Mouse (Mus musculus): ENCODE data around the gene Soga3. TPM values are rescaled to one million over a fixed set of nuclear protein-coding genes. Genes with fewer than 3 reads are reported as not detected.

The Soga3 gene
- total and polyA plus RNA-seq, 3 experiments, result not detected

DNA sequence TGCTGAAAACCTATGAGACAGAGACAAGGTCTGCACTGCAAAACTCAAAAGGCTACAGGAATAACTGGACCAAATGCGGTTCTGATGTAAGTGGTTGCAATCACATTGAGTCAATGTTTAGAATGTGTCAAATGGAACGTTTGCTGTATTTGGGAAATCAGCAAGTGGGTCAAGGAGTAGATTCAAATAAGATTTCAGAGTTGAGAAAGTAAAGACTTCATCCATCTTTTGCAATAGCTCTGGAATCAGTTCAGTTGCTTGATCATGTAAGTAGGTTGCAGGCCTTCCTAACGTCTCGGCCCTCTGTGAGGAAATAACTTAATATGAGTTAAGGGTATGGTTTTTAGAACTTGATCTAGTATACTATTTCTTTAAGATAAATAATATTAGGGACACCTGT lies 81.7 kb downstream of the Soga3 start:
- no peaks in the 10 kb centered on the region for H3K27me3 ChIP-seq (replicated peaks)
- no peaks in the 10 kb centered on the region for H3K4me1 ChIP-seq (ENCODE audit: control insufficient read depth in 1 of 2, insufficient read depth in 2 of 2)
- no peak overlapping the region for H3K4me3 ChIP-seq (replicated peaks in 1 of 3; ENCODE audit: low read depth in 2 of 3, low read length in 2 of 3, poor library complexity in 1 of 3)
- dilution Hi-C loops (cut with MboI; ENCODE audit: extremely low pct_ligation_motif_present, extremely low pct_unique_long_range_greater_than_20kb, low sequenced_read_pairs) (no loop called here), in situ Hi-C loops (cut with MboI; ENCODE audit: low pct_ligation_motif_present, low pct_unique_long_range_greater_than_20kb, low sequenced_read_pairs) (no loop called here)
- no peaks in the 10 kb centered on the region for H3K36me3 ChIP-seq (replicated peaks in 1 of 2; ENCODE audit: control insufficient read depth in 1 of 2, insufficient read depth in 1 of 2, low read length in 1 of 2)
- no peak overlapping the region for H3K9ac ChIP-seq (ENCODE audit: insufficient read depth, low read depth)
- DNase-seq (ENCODE audit: extremely low read depth), result no peak
- no peaks in the 10 kb centered on the region for H3K79me2 ChIP-seq (replicated peaks; ENCODE audit: control insufficient read depth, extremely low read depth, insufficient read depth, poor library complexity, severe bottlenecking)
- H3K9me3 ChIP-seq (replicated peaks; ENCODE audit: low read length), result no peaks in the 10 kb centered on the region
- H3K4me2 ChIP-seq (ENCODE audit: insufficient read depth, low read depth, poor library complexity, severe bottlenecking), result no peak overlapping the region
- TF ChIP-seq ETS1 (conservative IDR thresholded peaks at IDR 0.05; ENCODE audit: low read depth, low read length), result no peak
- H3K27ac ChIP-seq (ENCODE audit: insufficient read depth, low read depth), result no peak overlapping the region

DNA sequence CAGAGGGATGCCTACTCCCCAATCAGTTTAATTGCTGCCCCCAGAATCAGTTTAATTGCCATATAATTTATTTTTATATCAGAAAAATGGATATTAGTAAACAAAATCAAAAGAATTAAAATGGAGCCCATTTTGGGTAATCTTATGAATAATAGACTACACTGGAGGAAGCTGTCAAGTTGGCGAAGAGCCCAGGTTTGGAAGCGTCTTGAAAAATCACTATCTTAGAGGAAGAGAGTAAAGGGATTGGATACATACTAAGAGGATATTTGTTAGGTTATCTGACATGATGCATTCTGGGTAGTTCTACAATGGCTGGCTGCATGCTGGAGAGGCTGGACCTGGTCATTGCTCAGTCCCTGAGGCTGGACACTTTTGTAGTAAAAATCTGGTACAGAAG lies 87.6 kb downstream of the Soga3 start:
- DNase-seq (ENCODE audit: extremely low read depth), result no peak
- Histone ChIP-seq H3K4me3 (replicated peaks in 1 of 3; ENCODE audit: low read depth in 2 of 3, low read length in 2 of 3, poor library complexity in 1 of 3) (no peak overlapping the region), H3K4me1 (ENCODE audit: control insufficient read depth in 1 of 2, insufficient read depth in 2 of 2) (peaks cover 0 to 2% of the 10 kb centered on the region in 2 experiments; a peak in 1 of 4 replicates), H3K9me3 (replicated peaks; ENCODE audit: low read length) (no peaks in the 10 kb centered on the region), H3K79me2 (replicated peaks; ENCODE audit: control insufficient read depth, extremely low read depth, insufficient read depth, poor library complexity, severe bottlenecking) (no peaks in the 10 kb centered on the region), H3K4me2 (ENCODE audit: insufficient read depth, low read depth, poor library complexity, severe bottlenecking) (no peak overlapping the region), H3K27me3 (replicated peaks) (no peaks in the 10 kb centered on the region), H3K9ac (ENCODE audit: insufficient read depth, low read depth) (no peak overlapping the region), H3K36me3 (replicated peaks in 1 of 2; ENCODE audit: control insufficient read depth in 1 of 2, insufficient read depth in 1 of 2, low read length in 1 of 2) (no peaks in the 10 kb centered on the region), H3K27ac (ENCODE audit: insufficient read depth, low read depth) (no peak overlapping the region)
- in situ Hi-C loops (cut with MboI; ENCODE audit: low pct_ligation_motif_present, low pct_unique_long_range_greater_than_20kb, low sequenced_read_pairs), result no loop called here
- TF ChIP-seq ZNF384 (IDR thresholded peaks at IDR 0.05; ENCODE audit: low read depth, low read length) (no peak), ZC3H11A (IDR thresholded peaks at IDR 0.05; ENCODE audit: low read depth, low read length) (no peak), MXI1 (IDR thresholded peaks at IDR 0.05; ENCODE audit: low read depth, low read length) (no peak), BHLHE40 (IDR thresholded peaks at IDR 0.05; ENCODE audit: low read depth, low read length) (no peak), MAFK (IDR thresholded peaks at IDR 0.05; ENCODE audit: insufficient replicate concordance, low read length) (no peak), HCFC1 (IDR thresholded peaks at IDR 0.05; ENCODE audit: low read depth, low read length) (no peak), ZMIZ1 (IDR thresholded peaks at IDR 0.05; ENCODE audit: low read depth, low read length) (no peak), MAX (IDR thresholded peaks at IDR 0.05; ENCODE audit: low read length) (no peak), JUND (conservative IDR thresholded peaks at IDR 0.05; ENCODE audit: low read depth, low read length) (no peak), JUN (IDR thresholded peaks at IDR 0.05; ENCODE audit: insufficient read depth, low read depth, low read length) (no peak), IRF4 (IDR thresholded peaks at IDR 0.05; ENCODE audit: low read depth, low read length) (no peak), GABPA (IDR thresholded peaks at IDR 0.05; ENCODE audit: insufficient replicate concordance, low read depth, low read length) (no peak), TCF12 (IDR thresholded peaks at IDR 0.05; ENCODE audit: low read depth, low read length) (no peak), RAD21 (IDR thresholded peaks at IDR 0.05; ENCODE audit: low read depth, low read length) (no peak), E2F4 (IDR thresholded peaks at IDR 0.05; ENCODE audit: insufficient replicate concordance, low read depth, low read length) (no peak), NELFE (IDR thresholded peaks at IDR 0.05; ENCODE audit: low read depth, low read length) (no peak), CTCF (conservative IDR thresholded peaks at IDR 0.05 in 1 of 2, IDR thresholded peaks at IDR 0.05 in 1 of 2; ENCODE audit: low read depth in 2 of 2, low read length in 2 of 2) (no peak), USF1 (IDR thresholded peaks at IDR 0.05; ENCODE audit: low read depth, low read length) (no peak), MEF2A (IDR thresholded peaks at IDR 0.05; ENCODE audit: borderline replicate concordance, low read depth, low read length) (no peak), ZKSCAN1 (IDR thresholded peaks at IDR 0.05; ENCODE audit: borderline replicate concordance, low read depth, low read length) (no peak)
- dilution Hi-C loops (cut with MboI; ENCODE audit: extremely low pct_ligation_motif_present, extremely low pct_unique_long_range_greater_than_20kb, low sequenced_read_pairs), result no loop called here

Other genes starting within 250 kb of the Soga3 start
- not detected in 2 replicates for gene 2310057J18Rik, start 157.5 kb upstream of the Soga3 start, total RNA-seq (2012; rRNA removed)
- gene 2310057J18Rik, start 157.5 kb upstream of the Soga3 start, total RNA-seq (2014; rRNA removed), result not detected in 2 replicates
- gene 2310057J18Rik, start 157.5 kb upstream of the Soga3 start, polyA plus RNA-seq (2012; ENCODE audit: insufficient read length, low read depth), result not detected in 2 replicates
- not detected in 2 replicates for gene Gm49353, start 55.1 kb downstream of the Soga3 start, total RNA-seq (2012; rRNA removed)
- not detected in 2 replicates for gene Gm49353, start 55.1 kb downstream of the Soga3 start, total RNA-seq (2014; rRNA removed)
- gene Gm49353, start 55.1 kb downstream of the Soga3 start, polyA plus RNA-seq (2012; ENCODE audit: insufficient read length, low read depth), result not detected in 2 replicates
- gene 9330159F19Rik, start 67.8 kb downstream of the Soga3 start, total RNA-seq (2012; rRNA removed), result 0.04 TPM in 1 of 2 replicates, not detected in the other
- gene 9330159F19Rik, start 67.8 kb downstream of the Soga3 start, total RNA-seq (2014; rRNA removed), result 0.07 TPM in 1 of 2 replicates, not detected in the other
- gene 9330159F19Rik, start 67.8 kb downstream of the Soga3 start, polyA plus RNA-seq (2012; ENCODE audit: insufficient read length, low read depth), result not detected in 2 replicates
- gene Echdc1, start 169.3 kb downstream of the Soga3 start, total RNA-seq (2012; rRNA removed), result 19.3 and 20.4 TPM in 2 replicates
- gene Echdc1, start 169.3 kb downstream of the Soga3 start, total RNA-seq (2014; rRNA removed), result 60.4 and 60.5 TPM in 2 replicates
- gene Echdc1, start 169.3 kb downstream of the Soga3 start, polyA plus RNA-seq (2012; ENCODE audit: insufficient read length, low read depth), result 39.0 and 49.0 TPM in 2 replicates
- gene Rnf146, start 218.6 kb downstream of the Soga3 start, total RNA-seq (2012; rRNA removed), result 20.8 and 22.5 TPM in 2 replicates
- 29.7 and 32.1 TPM in 2 replicates for gene Rnf146, start 218.6 kb downstream of the Soga3 start, total RNA-seq (2014; rRNA removed)
- 24.5 and 32.1 TPM in 2 replicates for gene Rnf146, start 218.6 kb downstream of the Soga3 start, polyA plus RNA-seq (2012; ENCODE audit: insufficient read length, low read depth)